Mouse (Mus musculus) erythroblast, embryonic 14.5 days (primary cell): ENCODE data around the gene A530084C06Rik.

ENCODE experiments used
- GATA1 ChIP-seq: IDR thresholded peaks from 2 replicates; pipeline ENCODE4 v1.6.1; 2012; ENCODE audit warnings: low read length, inconsistent platforms, mixed read lengths
- TAL1 ChIP-seq: IDR thresholded peaks from 3 replicates; pipeline ENCODE4 v1.6.1; 2012; ENCODE audit warnings: low read length, inconsistent platforms, mixed read lengths

DNA sequence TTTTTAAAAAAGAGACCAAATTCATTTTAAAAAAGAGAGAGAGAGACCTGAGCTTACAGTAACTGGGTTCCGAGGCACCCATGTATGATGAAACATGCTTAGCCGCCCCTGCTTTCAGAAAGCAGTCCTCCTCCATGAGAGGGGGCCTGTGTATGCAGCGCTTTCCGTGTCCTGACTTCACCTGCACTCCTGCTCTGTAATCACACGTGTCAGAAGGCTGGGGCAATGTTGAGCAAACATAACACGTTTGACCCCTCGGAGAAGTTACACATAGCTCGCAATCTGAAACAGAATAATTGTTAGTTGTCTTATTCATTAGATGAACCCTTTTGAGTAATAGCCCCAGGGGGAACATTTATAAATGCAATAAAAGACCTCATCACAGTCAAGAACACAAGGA, 8.0 kb upstream of the A530084C06Rik start:
- TF ChIP-seq GATA1 (no peak), TAL1 (no peak)
